Mouse (Mus musculus) olfactory bulb, adult 2 months (tissue): ENCODE results near the gene Zmiz1.

Experiments
- CTCF ChIP-seq: fragments of 200-500 bp; IDR thresholded peaks from 2 replicates; pipeline ENCODE4 v1.5.1; 2012; ENCODE audit warnings: low read depth, mild to moderate bottlenecking, low read length, moderate library complexity; ENCODE audit not compliant: insufficient read depth
- POLR2A ChIP-seq: fragments of 200-500 bp; IDR thresholded peaks from 2 replicates; pipeline ENCODE4 v1.6.1; 2012; ENCODE audit warnings: mild to moderate bottlenecking, low read depth, low read length, moderate library complexity; ENCODE audit not compliant: insufficient read depth

GRCm38 (mm10) chr14:25505201-25505671 lies 46.3 kb downstream of the Zmiz1 start:
- TF ChIP-seq POLR2A: no peak
- no peak for TF ChIP-seq CTCF
